Mouse (Mus musculus) heart, adult 2 months (tissue): ENCODE results near the gene Bub1b. TPM values are rescaled to one million over a fixed set of nuclear protein-coding genes. Genes with fewer than 3 reads are reported as not detected.
"Not testable (repeated sequence)": the region's sequence is repeated elsewhere in the genome, so short reads cannot be mapped to it uniquely, and the experiment has no call there.

Experiments used
- DNase-seq, 2 experiments: peaks; one replicate each; pipeline ENCODE4 v3.0.0; 2021
- H3K27ac ChIP-seq: fragments of 200-600 bp; 2 replicates; pipeline ENCODE4 v1.8.1; 2022
- H3K27me3 ChIP-seq: fragments of 200-500 bp; 2 replicates; pipeline ENCODE4 v1.6.1; 2012; ENCODE audit warnings: mild to moderate bottlenecking, low read length, inconsistent platforms, mixed read lengths; ENCODE audit not compliant: control insufficient read depth, insufficient read depth
- H3K36me3 ChIP-seq: fragments of 200-500 bp; 2 replicates; pipeline ENCODE4 v1.6.1; 2012; ENCODE audit warnings: low read length, inconsistent platforms; ENCODE audit not compliant: control insufficient read depth, insufficient read depth
- H3K4me1 ChIP-seq: fragments of 200-500 bp; 2 replicates; pipeline ENCODE4 v1.6.1; 2011; ENCODE audit warnings: low read length; ENCODE audit not compliant: control insufficient read depth, insufficient read depth
- H3K4me3 ChIP-seq: fragments of 200-600 bp; 2 replicates; pipeline ENCODE4 v1.8.1; 2022
- H3K79me2 ChIP-seq: fragments of 200-500 bp; replicated peaks from 2 replicates; pipeline ENCODE4 v1.6.1; 2012; ENCODE audit warnings: mild to moderate bottlenecking, inconsistent platforms, low read length, moderate library complexity, mixed read lengths; ENCODE audit not compliant: control insufficient read depth, insufficient read depth
- H3K9ac ChIP-seq: fragments of 200-500 bp; 2 replicates; pipeline ENCODE4 v1.6.1; 2012; ENCODE audit warnings: low read depth, mild to moderate bottlenecking, control low read depth, inconsistent platforms, low read length, mixed read lengths
- CTCF ChIP-seq: fragments of 200-600 bp; IDR thresholded peaks from 2 replicates; pipeline ENCODE4 v1.8.1; 2022; ENCODE audit warnings: antibody characterized with exemption, mild to moderate bottlenecking, moderate library complexity
- EP300 ChIP-seq: fragments of 200-500 bp; IDR thresholded peaks from 2 replicates; pipeline ENCODE4 v1.6.1; 2011; ENCODE audit warnings: low read depth, low read length, control low read depth; ENCODE audit not compliant: insufficient read depth
- POLR2A ChIP-seq: fragments of 200-500 bp; IDR thresholded peaks from 2 replicates; pipeline ENCODE4 v1.6.1; 2011; ENCODE audit warnings: mild to moderate bottlenecking, low read depth, low read length, control low read depth; ENCODE audit not compliant: insufficient read depth
- WGBS: fragments of 180-500 bp; shearing (Covaris S2); methylation state at CpG from one replicate; pipeline ENCODE4 v1.1.7; 2018; 5-methylcytosine and 5-hydroxymethylcytosine counted together
- intact Hi-C: fragments of 180-260 bp; cut with DNase I; formaldehyde crosslinking; loops from one replicate; pipeline ENCODE4 v1.15.1; 2025
- polyA plus RNA-seq: library from polyadenylated mRNA; depleted of rRNA; stranded (reverse); fragments of >200 nt; gene quantifications from 2 replicates; pipeline ENCODE4 v1.2.3, GENCODE M21; 2012
- total RNA-seq, 2 experiments: library from RNA; stranded (reverse); gene quantifications; 2 replicates each; pipeline ENCODE4 v1.2.3; 2021

Gene Bub1b
- total and polyA plus RNA-seq, 3 experiments: 0.25 to 1.8 (median 0.65) TPM

DNA sequence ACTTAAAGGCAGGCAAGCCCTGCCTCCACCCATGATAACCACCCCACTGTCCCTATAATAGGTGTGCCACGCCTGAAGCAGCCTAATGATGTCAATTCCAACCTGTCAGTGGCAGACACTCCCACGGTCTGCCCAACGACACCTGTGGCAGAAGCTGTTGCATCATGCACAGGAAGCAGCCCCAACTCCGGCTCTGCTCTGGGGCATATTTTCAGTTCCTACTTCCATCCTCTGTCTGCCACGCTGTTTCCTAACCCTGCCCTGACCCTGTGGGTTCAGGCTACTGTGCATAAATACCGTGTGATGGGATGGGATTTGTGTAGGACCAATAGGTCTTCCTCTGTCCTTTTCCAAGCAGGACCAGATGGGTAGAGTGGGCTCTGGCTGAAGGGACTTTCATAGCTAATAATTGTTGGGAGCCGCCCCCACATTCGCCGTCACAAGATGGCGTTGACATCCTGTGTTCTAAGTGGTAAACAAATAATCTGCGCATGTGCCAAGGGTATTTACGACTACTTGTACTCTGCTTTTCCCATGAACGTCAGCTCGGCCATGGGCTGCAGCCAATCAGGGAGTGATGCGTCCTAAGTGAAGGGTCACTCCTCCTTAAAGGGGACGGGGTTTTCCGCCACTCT is 43.5 kb upstream of the Bub1b start:
- H3K79me2 ChIP-seq, H3K36me3 ChIP-seq, H3K4me1 ChIP-seq, H3K27me3 ChIP-seq, intact Hi-C loops: not testable (repeated sequence)
- TF ChIP-seq POLR2A: peak; percentile 72; the same call in 1 of the 2 replicates
- Histone ChIP-seq H3K27ac (peak overlapping the region; percentile 95), H3K4me3 (peak overlapping the region; percentile 53), H3K9ac (peak overlapping the region; percentile 73)
- peak; percentile 64 to 67 for DNase-seq
- 63% methylated on average over 16 of the region's 17 CpGs for WGBS

DNA sequence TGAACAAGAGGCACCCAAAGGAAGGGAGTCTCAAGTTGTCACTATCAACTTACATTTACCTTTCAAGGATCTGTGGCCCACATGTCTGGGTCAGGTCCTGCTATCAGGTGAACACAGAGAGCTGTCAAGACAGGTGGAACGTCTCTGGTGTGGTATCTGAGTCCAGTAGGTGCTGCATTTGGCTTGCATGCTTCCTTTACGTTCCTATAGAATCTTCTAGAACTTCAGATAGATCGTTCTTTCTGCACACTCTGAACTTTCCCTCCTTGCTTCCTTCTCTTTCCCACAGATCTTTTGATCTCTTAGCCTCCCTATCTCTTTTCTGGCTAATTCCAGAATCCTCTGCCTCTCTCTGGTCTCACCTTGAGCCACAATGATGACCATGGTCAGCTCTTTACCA is 39.6 kb upstream of the Bub1b start:
- WGBS: 84% methylated on average over 3 of the region's 3 CpGs
- Histone ChIP-seq H3K27ac (no peak overlapping the region), H3K36me3 (no peaks in the 10 kb centered on the region), H3K79me2 (no peaks in the 10 kb centered on the region), H3K9ac (no peak overlapping the region), H3K4me3 (no peak overlapping the region), H3K27me3 (no peaks in the 10 kb centered on the region), H3K4me1 (peaks cover 7% of the 10 kb centered on the region)
- intact Hi-C loops: no loop called here
- TF ChIP-seq CTCF (no peak), POLR2A (no peak), EP300 (no peak)
- DNase-seq: no peak

DNA sequence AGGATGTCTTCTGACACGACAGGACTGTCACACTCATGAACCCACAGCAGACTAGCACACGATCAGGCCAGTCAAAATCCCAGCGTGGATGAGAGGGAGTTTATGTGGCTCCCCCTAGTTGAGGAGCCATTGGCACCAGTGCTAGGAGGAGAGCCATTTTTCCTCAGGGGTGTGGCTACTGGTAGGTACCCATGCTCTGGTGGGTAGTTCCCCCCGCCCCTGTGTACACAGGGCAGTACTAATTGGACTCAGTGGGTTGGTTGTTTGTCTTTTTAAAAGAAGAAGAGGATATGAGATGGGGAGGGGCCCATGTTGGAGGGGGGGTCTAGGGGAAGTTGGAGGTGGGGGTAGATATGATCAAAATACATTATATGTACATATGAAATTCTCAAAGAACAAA is 36.0 kb upstream of the Bub1b start:
- H3K9ac ChIP-seq: no peak overlapping the region
- TF ChIP-seq CTCF (no peak), EP300 (no peak)
- peaks cover 6% of the 10 kb centered on the region for H3K4me1 ChIP-seq
- H3K36me3 ChIP-seq: no peaks in the 10 kb centered on the region
- WGBS: 80% methylated on average over 4 of the region's 4 CpGs
- H3K4me3 ChIP-seq: no peak overlapping the region
- H3K27me3 ChIP-seq: no peaks in the 10 kb centered on the region
- peak overlapping the region; percentile 61 for H3K27ac ChIP-seq
- no peaks in the 10 kb centered on the region for H3K79me2 ChIP-seq
- DNase-seq: no peak
- intact Hi-C loops: no loop called here

DNA sequence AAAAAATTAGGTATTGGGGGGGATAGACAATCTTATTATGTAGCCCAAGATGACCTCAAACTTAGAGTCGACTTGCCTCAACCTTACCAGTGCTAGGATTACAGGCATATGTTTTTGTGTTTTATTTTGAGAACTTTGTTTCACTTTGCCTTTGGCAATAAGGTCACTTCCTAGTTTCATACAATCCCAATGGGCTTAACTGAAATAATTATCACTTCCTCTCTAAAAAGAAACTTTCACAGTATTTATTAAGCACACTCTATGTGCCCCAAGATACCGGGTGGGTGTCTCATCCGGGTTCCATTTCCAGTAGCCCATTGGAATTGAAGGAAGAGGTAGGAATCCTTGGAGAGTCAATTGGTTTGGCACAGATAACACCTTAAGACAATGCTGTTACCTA is 35.6 kb upstream of the Bub1b start:
- whole genome bisulfite sequencing: 44% methylated on average over 3 of the region's 3 CpGs

DNA sequence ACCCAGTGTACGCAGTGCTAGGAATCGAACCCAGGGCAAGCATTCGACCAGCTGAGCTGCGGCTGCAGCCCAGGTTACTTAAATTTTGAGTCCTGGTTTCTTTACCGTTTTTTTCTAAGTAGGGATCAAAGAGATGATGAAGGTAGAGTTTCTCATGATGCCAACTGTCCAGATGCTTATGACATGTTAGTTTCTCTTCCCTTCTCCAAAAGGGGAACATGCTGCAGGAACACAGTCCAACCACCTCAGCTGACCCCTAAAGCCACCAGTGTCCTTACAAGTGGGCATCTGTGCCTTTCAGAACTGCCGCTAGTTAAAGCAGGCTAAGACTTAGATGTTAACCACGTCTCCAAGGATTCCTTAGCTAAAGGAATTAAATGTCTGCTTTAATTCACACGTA is 30.8 kb upstream of the Bub1b start:
- Histone ChIP-seq H3K9ac (no peak overlapping the region), H3K4me1 (no peaks in the 10 kb centered on the region; the same call in 1 of the 2 replicates), H3K4me3 (no peak overlapping the region), H3K27me3 (no peaks in the 10 kb centered on the region), H3K79me2 (no peaks in the 10 kb centered on the region), H3K36me3 (no peaks in the 10 kb centered on the region), H3K27ac (no peak overlapping the region)
- WGBS: 85% methylated on average over 8 of the region's 8 CpGs
- intact Hi-C loops: no loop called here
- no peak for DNase-seq
- TF ChIP-seq POLR2A (no peak), EP300 (no peak), CTCF (no peak)

More for the DNA sequence above, 35.6 kb upstream of the Bub1b start:
- intact Hi-C loops: no loop called here
- Histone ChIP-seq H3K4me1 (peaks cover 6% of the 10 kb centered on the region), H3K9ac (no peak overlapping the region), H3K27me3 (no peaks in the 10 kb centered on the region), H3K4me3 (no peak overlapping the region), H3K79me2 (no peaks in the 10 kb centered on the region), H3K27ac (peak overlapping the region; percentile 61; the same call in 1 of the 2 replicates), H3K36me3 (no peaks in the 10 kb centered on the region)
- no peak for DNase-seq
- TF ChIP-seq POLR2A (no peak), CTCF (no peak), EP300 (no peak)

DNA sequence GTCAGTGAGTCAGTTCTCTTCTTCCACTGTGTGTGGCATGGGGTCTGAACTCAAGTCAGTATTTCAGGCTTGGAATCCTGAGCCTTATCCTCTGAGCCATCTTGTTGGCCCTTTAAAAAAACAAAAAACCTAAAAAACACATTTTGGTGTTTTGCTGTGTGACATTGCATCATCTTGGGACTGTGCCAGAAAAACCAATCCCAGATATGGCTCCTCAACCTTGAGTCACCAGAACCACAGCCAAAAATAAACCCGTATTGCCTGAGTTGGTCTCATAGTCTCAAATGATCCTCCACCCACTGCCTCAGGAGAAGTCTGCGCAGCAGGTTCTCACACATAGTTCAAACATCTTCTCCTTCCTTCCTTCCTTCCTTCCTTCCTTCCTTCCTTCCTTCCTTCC is 27.1 kb upstream of the Bub1b start:
- no peak for DNase-seq
- H3K36me3 ChIP-seq: no peaks in the 10 kb centered on the region
- 73% methylated on average over 2 of the region's 2 CpGs for WGBS
- H3K79me2 ChIP-seq: no peaks in the 10 kb centered on the region
- intact Hi-C loops: no loop called here
- no peaks in the 10 kb centered on the region for H3K4me1 ChIP-seq
- no peaks in the 10 kb centered on the region for H3K27me3 ChIP-seq
- no peak overlapping the region for H3K4me3 ChIP-seq
- H3K27ac ChIP-seq: no peak overlapping the region
- TF ChIP-seq POLR2A (no peak), EP300 (no peak), CTCF (no peak)
- no peak overlapping the region for H3K9ac ChIP-seq
